Mouse (Mus musculus) lung, postnatal 25 days (tissue): ENCODE results near the gene Tspo2.

Experiments used
- DNase-seq: peaks from one replicate; pipeline ENCODE4 v3.0.0; 2022; ENCODE audit warnings: low spot score

The Tspo2 gene

DNA sequence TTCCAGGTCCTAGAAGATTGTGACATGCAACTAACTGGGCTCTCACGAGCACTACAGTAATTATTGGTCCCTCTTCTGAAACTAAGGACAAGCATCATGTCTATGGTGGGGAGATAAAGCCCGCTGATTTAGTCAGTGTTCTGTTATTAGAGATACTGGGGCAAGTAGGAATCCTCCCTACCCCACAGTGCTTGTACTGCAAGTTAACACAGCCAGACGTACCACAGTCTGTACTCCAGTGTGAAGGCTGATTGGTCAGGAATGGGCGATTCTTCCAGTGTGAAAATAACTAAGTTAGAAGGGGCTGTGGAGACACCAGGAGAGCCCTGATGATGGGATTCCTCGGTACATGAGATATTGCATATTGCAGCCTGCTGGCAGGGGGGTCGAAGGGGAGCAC, 33.8 kb downstream of the Tspo2 start:
- no peak for DNase-seq

DNA sequence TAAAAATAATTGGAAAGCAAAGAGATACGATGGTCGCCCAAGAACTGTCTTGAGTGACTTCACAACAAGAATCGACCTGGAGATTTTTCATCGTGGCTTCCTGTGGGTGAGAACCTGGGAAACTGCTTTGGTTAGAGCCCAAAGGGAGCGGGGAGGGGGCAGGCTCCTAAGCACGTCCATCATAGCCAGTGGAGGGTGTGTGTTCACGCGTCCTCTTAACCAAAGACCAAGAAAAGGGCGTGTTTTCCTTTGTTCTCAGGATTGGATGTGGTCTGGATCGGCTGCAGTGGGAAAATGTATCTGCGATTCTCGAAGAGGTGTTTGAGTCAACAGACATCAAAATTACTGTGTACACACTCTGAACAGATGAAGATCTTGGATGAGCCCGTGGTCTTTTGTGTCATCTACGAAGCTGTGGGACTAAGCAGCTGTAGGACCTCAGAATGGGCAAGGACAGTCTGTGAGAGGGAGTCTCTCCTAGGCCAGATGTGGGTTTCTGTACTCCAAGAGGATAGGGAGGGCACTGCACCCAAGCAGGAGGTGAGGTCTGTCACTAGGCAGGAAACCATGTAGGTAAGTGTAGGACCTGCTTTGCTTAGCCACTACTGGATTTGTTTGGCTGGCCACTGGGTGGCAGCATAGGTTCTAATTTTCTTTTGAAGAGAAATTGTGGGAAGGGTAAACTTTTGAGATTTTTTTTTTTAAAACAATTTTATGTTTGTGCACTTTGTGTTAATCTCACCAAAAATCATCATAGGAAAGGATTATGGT, 34.7 kb downstream of the Tspo2 start:
- DNase-seq: peak; percentile 56

DNA sequence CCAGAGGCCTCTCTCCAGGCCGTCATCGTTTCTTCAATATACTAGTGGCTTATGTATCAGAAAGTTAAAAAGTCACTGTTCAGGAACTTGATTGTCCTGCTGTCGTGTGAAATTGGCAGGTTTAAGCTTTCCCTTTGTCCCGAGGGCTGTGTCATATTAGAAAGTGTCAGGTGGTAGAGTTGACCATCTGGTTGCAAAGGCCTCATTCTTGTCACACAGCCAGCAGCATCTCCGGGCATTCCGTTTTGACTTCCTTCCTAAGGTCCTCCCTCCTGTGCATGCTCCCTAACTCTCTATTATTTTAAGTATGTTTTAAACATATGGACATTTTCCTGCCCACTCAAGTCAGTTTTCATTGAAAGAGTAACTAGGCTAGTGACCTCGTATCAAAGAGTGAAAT, 35.3 kb downstream of the Tspo2 start:
- no peak for DNase-seq

DNA sequence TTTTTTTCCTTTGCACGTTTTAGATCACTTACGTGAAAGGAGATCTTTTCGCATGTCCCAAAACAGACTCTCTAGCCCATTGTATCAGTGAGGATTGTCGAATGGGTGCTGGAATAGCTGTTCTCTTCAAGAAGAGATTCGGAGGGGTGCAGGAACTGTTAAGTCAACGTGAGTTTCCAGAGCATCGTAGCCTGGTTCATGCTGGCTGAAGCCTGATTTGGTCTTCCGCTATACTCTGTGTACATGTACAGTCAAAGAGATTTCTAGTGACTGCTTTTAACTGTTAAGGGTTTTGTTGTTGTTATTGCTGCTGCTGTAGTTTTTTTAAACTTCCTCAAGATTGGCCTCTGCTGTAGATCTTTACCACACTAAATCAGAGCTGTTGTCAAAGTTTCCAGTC, 40.1 kb downstream of the Tspo2 start:
- no peak for DNase-seq

DNA sequence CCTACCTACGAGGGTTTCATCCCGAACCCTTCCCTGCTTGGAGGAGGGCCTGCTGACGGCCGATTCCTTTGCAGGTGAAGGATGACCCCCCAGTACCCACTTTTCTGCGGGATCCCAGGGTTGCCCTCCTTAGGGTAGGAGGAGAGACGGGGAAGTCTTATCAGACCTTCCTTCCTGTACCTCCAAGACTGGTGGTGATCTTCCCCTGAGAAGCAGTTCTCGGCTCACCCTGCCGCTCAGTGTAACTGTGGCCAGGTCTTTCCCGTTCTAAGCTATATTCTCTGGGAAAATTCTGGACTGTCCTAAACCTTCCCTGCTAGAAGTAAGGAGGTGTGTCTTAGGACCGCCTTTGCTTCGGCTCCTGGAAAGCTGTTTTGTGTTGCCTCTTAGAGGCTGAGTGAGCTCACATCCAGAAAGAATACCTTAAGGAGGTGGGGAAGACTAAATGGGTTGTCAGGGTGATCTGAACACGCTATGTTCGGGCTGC, 41.0 kb downstream of the Tspo2 start:
- no peak for DNase-seq

DNA sequence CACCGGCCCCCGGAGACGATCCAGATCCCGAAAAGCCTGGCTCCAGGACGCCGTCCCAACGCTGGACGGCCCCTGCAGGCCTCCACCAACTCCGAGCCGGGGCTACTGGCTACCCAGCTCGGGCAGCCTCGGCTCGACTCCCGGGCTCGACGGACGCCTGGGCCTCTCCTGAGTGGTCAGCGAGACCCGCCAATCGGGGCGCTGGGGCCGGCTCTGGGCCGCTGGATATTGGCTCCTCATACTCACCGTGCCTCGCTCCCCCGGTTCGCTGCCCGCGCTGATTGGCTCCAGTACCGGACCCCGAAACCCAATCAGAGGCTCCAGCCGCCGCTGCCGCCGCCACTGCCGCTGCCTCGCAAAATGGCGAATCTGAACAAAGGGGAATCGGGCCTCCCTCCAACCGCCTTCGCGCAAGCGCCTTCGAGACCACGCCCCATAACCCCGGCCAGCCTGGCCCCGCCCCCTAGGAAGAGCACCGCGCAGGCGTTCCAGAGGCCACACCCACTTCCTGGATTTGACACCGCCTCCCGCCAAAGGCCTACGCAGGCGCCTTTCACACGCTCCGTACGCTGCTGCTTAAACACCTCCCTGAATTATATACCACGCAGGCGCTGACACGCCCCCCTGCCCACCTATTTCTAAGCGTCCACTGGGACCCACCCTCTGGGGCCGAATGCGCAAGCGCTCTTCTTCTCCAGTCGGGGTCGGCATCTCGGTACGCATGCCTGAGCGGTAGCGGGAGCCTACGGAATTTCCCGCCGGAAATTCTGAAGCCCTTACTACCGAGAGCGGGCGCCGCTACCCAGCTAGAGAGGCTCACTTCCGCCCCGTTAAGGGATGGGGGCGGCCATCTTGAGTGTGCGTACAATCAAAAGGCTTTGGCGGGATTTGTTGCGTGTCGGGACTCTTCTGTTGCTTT, 41.7 kb downstream of the Tspo2 start, which contains the start of the genes Nfya and Oard1:
Gene Nfya (minus strand): TSS at position 527 of the 919 bp plus-strand sequence.
Gene Oard1 (plus strand): TSS at position 635 of the 919 bp plus-strand sequence.
- DNase-seq: peak; percentile 100

DNA sequence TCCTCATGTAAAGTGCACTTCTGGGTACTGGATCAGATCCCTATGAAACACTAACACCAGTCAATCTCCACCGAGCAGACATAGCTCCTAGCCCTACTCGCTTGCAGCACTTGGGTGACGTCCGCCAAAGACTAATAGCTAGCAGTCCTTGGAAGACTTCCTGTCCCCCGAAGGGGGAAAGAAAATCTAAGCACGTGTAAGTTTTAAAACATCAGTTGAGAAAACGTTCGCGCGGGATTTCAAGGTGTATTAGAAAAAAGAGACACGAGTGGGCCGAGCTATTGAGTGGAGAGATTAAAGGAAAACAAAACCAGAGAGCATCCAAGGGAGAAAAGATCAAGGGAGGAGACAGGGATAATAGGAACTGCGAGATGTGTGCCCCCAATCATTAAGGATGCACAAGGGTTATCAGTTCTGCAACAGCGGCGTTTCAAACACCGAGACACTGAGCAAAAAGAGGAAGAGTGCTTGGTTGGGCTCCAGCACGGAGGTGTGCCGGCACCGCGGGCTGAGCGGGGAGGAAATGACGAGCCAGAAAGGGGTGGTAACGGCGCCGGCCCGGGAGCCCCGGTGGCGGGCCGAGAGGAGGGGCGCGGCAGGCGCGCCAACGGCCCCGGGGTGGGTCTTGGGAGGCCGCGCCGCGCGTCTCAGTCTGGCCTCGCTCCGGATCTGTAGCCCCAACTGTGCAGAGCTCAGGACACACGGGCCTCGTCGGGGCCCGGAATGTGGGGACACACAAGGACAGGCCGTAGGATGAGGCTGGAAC, 42.6 kb downstream of the Tspo2 start:
- DNase-seq: peak; percentile 81

DNA sequence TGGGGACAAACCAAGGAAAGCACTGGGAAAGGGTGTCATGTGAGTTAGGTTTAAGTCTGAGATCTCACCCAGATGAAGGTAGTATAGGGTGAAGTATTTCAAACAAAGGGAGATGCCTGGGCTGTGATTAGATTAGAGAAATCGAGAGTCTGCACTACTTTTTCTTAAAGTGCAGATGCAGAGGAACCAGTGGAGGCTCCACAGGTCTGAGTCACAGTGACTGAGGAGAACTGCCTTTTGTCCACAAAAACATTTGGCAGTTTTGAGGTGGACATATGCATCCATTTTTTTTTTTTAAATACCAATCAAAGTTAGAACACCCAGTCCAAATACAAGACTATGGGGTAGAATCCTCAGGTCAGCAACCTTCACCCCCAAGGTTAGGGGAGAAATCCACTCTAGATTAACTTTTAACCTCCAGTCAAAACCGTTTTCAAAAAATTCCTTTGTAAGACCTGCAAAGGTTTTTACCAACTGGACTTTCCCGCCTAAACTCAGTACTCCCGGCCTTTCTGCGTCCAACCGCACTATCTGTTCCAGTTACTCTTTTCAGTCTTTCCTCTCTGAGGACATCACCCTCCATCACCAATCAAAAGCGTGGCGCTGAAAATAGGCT, 43.3 kb downstream of the Tspo2 start:
- no peak for DNase-seq

DNA sequence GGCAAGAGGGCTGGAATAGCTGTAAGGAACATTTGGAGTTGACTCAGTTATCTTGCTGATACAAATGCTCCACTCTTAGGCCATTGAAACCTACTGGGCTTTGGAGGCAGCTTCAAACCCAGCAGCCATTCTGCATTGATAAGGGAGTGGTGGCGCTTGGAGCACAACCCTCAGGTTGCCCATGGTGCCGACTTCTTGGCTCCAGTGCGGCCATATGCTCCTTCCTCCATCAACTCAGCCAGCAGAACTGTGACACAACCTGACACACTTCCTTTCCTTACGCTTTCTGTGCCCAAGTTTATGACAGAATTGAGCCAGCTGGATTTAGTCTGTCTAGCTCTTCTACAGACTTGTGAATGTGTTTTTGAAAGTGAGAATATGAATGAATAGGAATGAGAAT, 44.2 kb downstream of the Tspo2 start:
- no peak for DNase-seq

DNA sequence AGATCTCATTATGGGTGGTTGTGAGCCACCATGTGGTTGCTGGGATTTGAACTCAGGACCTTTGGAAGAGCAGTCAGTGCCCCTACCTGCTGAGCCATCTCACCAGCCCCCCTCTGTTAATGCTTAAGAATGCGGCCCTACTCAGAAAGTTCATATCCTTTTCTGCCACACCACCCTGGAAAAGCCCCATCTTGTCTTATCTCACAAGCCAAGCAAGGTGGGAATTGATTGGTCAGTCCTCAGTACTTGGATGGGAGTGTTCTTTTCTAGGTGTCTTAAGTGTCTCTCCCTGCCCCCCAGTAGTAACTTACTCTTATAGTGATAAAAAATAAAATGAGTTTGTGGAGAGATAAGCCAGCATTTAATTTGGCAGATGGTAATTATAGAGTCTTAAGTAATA, 46.6 kb downstream of the Tspo2 start:
- DNase-seq: no peak

DNA sequence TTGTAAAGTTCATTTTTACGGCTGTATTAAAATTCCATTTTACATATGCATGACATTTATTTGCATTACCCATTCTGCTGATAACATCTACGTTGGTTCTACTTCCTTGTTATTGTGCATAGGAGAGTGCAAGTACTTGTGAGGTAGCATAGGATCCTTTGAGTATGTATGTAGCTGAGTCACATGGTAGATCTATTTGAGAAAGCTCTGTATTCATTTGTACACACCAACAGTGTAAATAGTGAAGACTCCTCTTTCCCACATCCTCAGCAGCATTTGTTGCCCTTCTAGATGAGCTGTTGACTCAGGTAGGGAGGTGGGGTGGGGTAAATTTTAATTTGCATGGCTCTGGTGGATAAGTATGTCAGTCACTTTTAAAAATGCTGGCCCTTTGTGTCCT, 47.5 kb downstream of the Tspo2 start:
- no peak for DNase-seq

DNA sequence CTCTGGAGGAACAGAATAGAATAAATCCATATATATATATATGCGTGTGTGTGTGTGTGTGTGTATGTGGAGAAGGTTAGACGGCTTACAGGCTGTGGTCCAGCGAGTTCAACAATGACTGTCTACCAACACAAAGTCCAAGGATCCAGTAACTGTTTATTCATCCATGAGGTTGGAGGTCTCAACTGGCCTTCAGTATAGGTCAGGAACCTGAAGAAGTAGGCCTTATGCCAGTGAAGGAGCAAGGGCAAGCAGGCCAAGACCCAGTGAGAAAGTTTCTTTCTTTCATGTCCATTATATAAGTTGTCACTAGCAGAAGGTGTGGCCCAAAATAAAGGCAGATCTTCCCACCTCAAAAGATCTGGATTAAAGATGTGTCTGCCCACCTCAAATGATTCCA, 48.6 kb downstream of the Tspo2 start:
- no peak for DNase-seq

DNA sequence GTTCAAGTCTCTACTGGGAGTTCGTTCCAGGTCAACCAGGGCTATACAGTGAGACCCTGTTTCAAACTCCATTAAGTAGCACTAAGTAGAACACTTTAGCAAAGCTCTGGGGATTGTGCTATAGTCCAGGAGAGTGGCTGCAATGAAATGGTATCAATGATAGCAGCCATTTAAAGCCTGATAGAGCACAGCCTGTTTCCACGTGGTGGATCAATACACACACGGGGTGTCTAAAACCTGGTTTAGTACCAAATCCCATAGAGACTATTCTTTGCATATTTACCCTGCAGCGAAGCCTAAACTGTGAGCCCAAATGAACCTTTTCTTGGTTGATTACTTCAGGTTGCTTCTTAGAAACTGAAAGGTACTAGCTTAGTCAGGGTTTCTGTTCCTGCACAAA, 49.6 kb downstream of the Tspo2 start:
- DNase-seq: no peak
